Mouse (Mus musculus): ENCODE data around the gene Gps1. TPM values are rescaled to one million over a fixed set of nuclear protein-coding genes. Genes with fewer than 3 reads are reported as not detected.
"Not testable (repeated sequence)": the region's sequence is repeated elsewhere in the genome, so short reads cannot be mapped to it uniquely, and the experiment has no call there.

Gps1 gene
- 100 to 1,000 TPM; 138 to 150 (median 147) TPM for total RNA-seq (2022)

- DNase-seq = peak; percentile 73
Measured at GRCm38 (mm10) chr11:120784064-120784791, at the start of gene Gps1, which contains the start of gene Rfng. Gps1 (plus strand) TSS chr11:120784272. Rfng (minus strand) TSS chr11:120784207.

GRCm38 (mm10) chr11:120736424-120736823, 47.6 kb upstream of the Gps1 start:
- no peak for DNase-seq

- peak; percentile 68 for DNase-seq
Measured at GRCm38 (mm10) chr11:120740981-120741380, 43.1 kb upstream of the Gps1 start.

GRCm38 (mm10) chr11:120744121-120744701, 39.9 kb upstream of the Gps1 start:
- DNase-seq = no peak

GRCm38 (mm10) chr11:120747974-120748373, 36.1 kb upstream of the Gps1 start:
- DNase-seq = no peak

- DNase-seq = no peak
Measured at GRCm38 (mm10) chr11:120749430-120749829, 34.6 kb upstream of the Gps1 start.

GRCm38 (mm10) chr11:120751606-120752005, 32.5 kb upstream of the Gps1 start:
- DNase-seq = no peak

- DNase-seq = no peak
Measured at GRCm38 (mm10) chr11:120760236-120760635, 23.8 kb upstream of the Gps1 start.

GRCm38 (mm10) chr11:120761811-120762671, 22.0 kb upstream of the Gps1 start:
- DNase-seq = no peak

- DNase-seq = not testable (repeated sequence)
Measured at GRCm38 (mm10) chr11:120762672-120763041, 21.4 kb upstream of the Gps1 start, which contains the start of gene Hmga1b. Hmga1b (plus strand) TSS chr11:120762794.

GRCm38 (mm10) chr11:120763121-120763999, 20.7 kb upstream of the Gps1 start:
- DNase-seq = not testable (repeated sequence)

- not testable (repeated sequence) for DNase-seq
Measured at GRCm38 (mm10) chr11:120767023-120767422, 17.0 kb upstream of the Gps1 start.

GRCm38 (mm10) chr11:120768206-120768605, 15.9 kb upstream of the Gps1 start:
- DNase-seq = no peak

GRCm38 (mm10) chr11:120772749-120773148, 11.3 kb upstream of the Gps1 start:
- no peak for DNase-seq

- DNase-seq = no peak
Measured at GRCm38 (mm10) chr11:120773463-120774190, 10.4 kb upstream of the Gps1 start.

GRCm38 (mm10) chr11:120775774-120776469, 8.2 kb upstream of the Gps1 start:
- DNase-seq = peak; percentile 88

GRCm38 (mm10) chr11:120777123-120777522, 6.9 kb upstream of the Gps1 start:
- no peak for DNase-seq

GRCm38 (mm10) chr11:120779876-120780275, 4.2 kb upstream of the Gps1 start:
- DNase-seq = no peak

- DNase-seq = not testable (repeated sequence)
Measured at GRCm38 (mm10) chr11:120781361-120781760, 2.7 kb upstream of the Gps1 start.

- no peak for DNase-seq
Measured at GRCm38 (mm10) chr11:120783426-120784063, 527 bp upstream of the Gps1 start.
